ENCODE assay signal across 25 mouse cellular contexts in the genomic region with DNA sequence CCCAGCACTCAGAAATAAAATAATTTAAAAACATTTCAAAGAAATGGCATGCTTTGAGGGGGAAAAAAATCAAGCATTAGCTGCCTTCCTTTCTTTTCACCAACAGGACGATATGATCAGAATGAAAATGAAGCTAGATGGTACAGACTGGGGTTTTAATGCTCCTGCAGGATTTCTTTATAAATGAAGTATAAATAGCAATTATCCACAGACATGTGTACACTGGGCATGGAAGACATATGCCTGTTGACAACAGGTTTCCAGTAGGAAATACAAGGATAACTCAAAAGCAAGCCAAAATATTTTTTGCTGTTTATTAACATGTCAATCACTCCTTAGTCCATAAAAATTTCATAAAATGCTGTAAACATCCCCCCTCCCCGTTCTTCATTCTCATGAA.
"Had no signal": no experiment of that assay in that cellular context is flagged by ENCODE, and none has a peak within 500 bp of the region (broad histone marks: within the 10 kb centered on the region; RNA-seq: fewer than 3 reads in every experiment).

No protein-coding gene starts in this region.

- H3K4me1 ChIP-seq: heart, embryonic 13.5 days; heart, embryonic 15.5 days; hindbrain, embryonic 13.5 days; kidney, embryonic 15.5 days; limb, embryonic 13.5 days; limb, embryonic 15.5 days; liver, embryonic 12.5 days had no signal

- H3K36me3 ChIP-seq: heart, embryonic 13.5 days; heart, embryonic 15.5 days; hindbrain, embryonic 13.5 days; hindbrain, embryonic 15.5 days; kidney, embryonic 15.5 days; limb, embryonic 13.5 days; limb, embryonic 15.5 days; liver, embryonic 12.5 days had no signal

- H3K27ac ChIP-seq: heart, adult 2 months; heart, embryonic 13.5 days; heart, embryonic 15.5 days; hindbrain, embryonic 13.5 days; hindbrain, embryonic 15.5 days; kidney, embryonic 15.5 days; kidney, postnatal 0 days; limb, embryonic 13.5 days; limb, embryonic 15.5 days; liver, embryonic 12.5 days; liver, embryonic 14.5 days had no signal

- H3K27me3 ChIP-seq: heart, embryonic 13.5 days; heart, embryonic 15.5 days; hindbrain, embryonic 13.5 days; hindbrain, embryonic 15.5 days; kidney, embryonic 15.5 days; limb, embryonic 13.5 days; limb, embryonic 15.5 days; liver, embryonic 12.5 days had no signal

- H3K9me3 ChIP-seq: heart, embryonic 13.5 days; heart, embryonic 15.5 days; hindbrain, embryonic 13.5 days; hindbrain, embryonic 15.5 days; kidney, embryonic 15.5 days; limb, embryonic 13.5 days; limb, embryonic 15.5 days; liver, embryonic 12.5 days had no signal

- H3K4me2 ChIP-seq: heart, embryonic 11.5 days; heart, embryonic 13.5 days; heart, embryonic 15.5 days; hindbrain, embryonic 13.5 days; hindbrain, embryonic 15.5 days; kidney, embryonic 15.5 days; limb, embryonic 13.5 days; limb, embryonic 15.5 days; liver, embryonic 12.5 days had no signal

- H3K4me3 ChIP-seq: heart, adult 2 months; heart, embryonic 13.5 days; heart, embryonic 15.5 days; hindbrain, embryonic 13.5 days; hindbrain, embryonic 15.5 days; kidney, embryonic 15.5 days; limb, embryonic 13.5 days; limb, embryonic 15.5 days; liver, embryonic 12.5 days had no signal

- DNase-seq: gastrocnemius, postnatal 14 days; gastrocnemius, postnatal 36 days; heart, adult 2 months; heart, postnatal 14 days; heart, postnatal 36 days; kidney, adult 11 months; kidney, adult 2 months; kidney, adult 9 months; kidney, postnatal 14 days; kidney, postnatal 36 days; layer of hippocampus, adult 9-11 months; layer of hippocampus, postnatal 36 days; left cerebral cortex, postnatal 4 days had no signal

- H3K9ac ChIP-seq: heart, embryonic 13.5 days; heart, embryonic 15.5 days; hindbrain, embryonic 13.5 days; hindbrain, embryonic 15.5 days; kidney, embryonic 15.5 days; limb, embryonic 13.5 days; limb, embryonic 15.5 days; liver, embryonic 12.5 days; liver, embryonic 14.5 days had no signal

- ATAC-seq: intestine, embryonic 16.5 days; liver, embryonic 12.5 days had no signal
